Mouse (Mus musculus) neural tube, embryonic 14.5 days (tissue): ENCODE data around the gene Amotl1. TPM values are rescaled to one million over a fixed set of nuclear protein-coding genes. Genes with fewer than 3 reads are reported as not detected.

Source experiments
- ATAC-seq: fragments of 200-750 bp; cut with Nextera tagmentation; 2 replicates; pipeline ENCODE4 v1.8.0; 2017; ENCODE audit warnings: low read depth, mild to moderate bottlenecking, moderate TSS enrichment, moderate library complexity
- H3K27ac ChIP-seq: fragments of 300-500 bp; sonication (generic); 2 replicates; pipeline ENCODE4 v1.5.1; 2014; ENCODE audit warnings: low read depth, mild to moderate bottlenecking, control low read depth, low read length, moderate library complexity, mixed read lengths
- H3K27me3 ChIP-seq: fragments of 300-500 bp; sonication (generic); 2 replicates; pipeline ENCODE4 v1.6.1; 2014; ENCODE audit warnings: low read length; ENCODE audit not compliant: control insufficient read depth, insufficient read depth
- H3K36me3 ChIP-seq: fragments of 300-500 bp; sonication (generic); 2 replicates; pipeline ENCODE4 v1.6.1; 2014; ENCODE audit warnings: low read length, mixed read lengths; ENCODE audit not compliant: control insufficient read depth, insufficient read depth
- H3K4me1 ChIP-seq: fragments of 300-500 bp; sonication (generic); 2 replicates; pipeline ENCODE4 v1.6.1; 2014; ENCODE audit warnings: low read length; ENCODE audit not compliant: control insufficient read depth, insufficient read depth
- H3K4me2 ChIP-seq: fragments of 300-500 bp; sonication (generic); 2 replicates; pipeline ENCODE4 v1.6.1; 2014; ENCODE audit warnings: mild to moderate bottlenecking, low read depth, low read length, control low read depth
- H3K4me3 ChIP-seq: fragments of 300-500 bp; sonication (generic); 2 replicates; pipeline ENCODE4 v1.5.1; 2014; ENCODE audit warnings: low read depth, low read length, control low read depth, mixed read lengths
- H3K9ac ChIP-seq: fragments of 300-500 bp; sonication (generic); replicated peaks from 2 replicates; pipeline ENCODE4 v1.6.1; 2014; ENCODE audit warnings: low read depth, mild to moderate bottlenecking, control low read depth, low read length, mixed read lengths
- H3K9me3 ChIP-seq: fragments of 300-500 bp; sonication (generic); 2 replicates; pipeline ENCODE4 v1.6.1; 2016; ENCODE audit warnings: low read length; ENCODE audit not compliant: control insufficient read depth
- WGBS: fragments of 180-500 bp; shearing (Covaris S2); extraction: QIAGEN DNeasy Blood & Tissue Kit; methylation state at CpG from one replicate; pipeline ENCODE4 v1.1.7; 2014; 5-methylcytosine and 5-hydroxymethylcytosine counted together
- polyA plus RNA-seq: library from polyadenylated mRNA; unstranded; fragments of >200 nt; fragmentation: Nextera tagmentation; extraction: Ambion mirVana; gene quantifications from 2 replicates; pipeline ENCODE4 v1.2.1, GENCODE M21; 2014

The Amotl1 gene
- polyA plus RNA-seq, 1 experiment from 2014 or later, result 8.2 TPM

DNA sequence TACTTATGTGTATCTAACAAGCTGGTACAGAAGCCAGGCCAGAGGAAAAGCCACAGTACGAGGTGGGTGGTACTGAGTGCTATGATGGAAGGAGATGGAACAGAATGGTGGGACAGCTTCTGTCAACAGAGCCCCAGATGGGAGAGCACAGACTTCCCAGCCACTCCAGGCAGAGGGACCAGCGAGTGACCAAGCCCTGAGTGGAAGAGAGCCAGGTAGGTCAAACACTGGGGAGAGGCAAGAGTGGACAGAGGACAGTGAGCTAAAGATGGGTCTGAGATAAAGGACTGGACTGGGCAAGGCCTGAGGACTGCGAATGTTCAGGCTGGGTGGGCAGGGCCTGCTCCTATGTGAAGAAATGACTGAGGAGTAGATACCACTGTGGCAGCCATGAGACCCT is 23.5 kb upstream of the Amotl1 start:
- H3K4me2 ChIP-seq, result no peak overlapping the region
- no peak for ATAC-seq
- no peaks in the 10 kb centered on the region for H3K4me1 ChIP-seq
- no peak overlapping the region for H3K27ac ChIP-seq
- 85% methylated on average over 3 of the region's 3 CpGs for WGBS
- no peaks in the 10 kb centered on the region for H3K9me3 ChIP-seq
- H3K9ac ChIP-seq, result no peak overlapping the region
- no peaks in the 10 kb centered on the region for H3K27me3 ChIP-seq
- no peaks in the 10 kb centered on the region for H3K36me3 ChIP-seq
- no peak overlapping the region for H3K4me3 ChIP-seq

DNA sequence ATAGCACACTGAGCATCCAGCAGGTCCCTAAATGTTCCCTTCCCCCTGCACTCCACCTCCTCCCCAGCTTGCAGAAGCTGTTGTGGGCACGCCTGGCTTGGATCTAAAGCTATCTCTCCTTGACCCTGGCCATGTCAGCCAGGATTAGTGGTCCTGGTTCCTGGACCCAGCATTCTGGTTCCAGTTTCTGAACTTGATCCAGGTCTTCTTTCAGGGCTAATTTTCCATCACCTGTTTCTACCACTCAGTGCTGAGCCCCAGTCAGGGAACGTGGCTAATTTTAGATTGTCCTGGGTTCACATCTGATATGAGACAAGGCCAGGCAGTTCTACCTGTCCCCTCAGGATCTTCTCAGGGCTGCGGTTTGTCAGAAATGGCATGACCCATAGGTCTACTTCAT is 21.2 kb upstream of the Amotl1 start:
- H3K4me2 ChIP-seq, result no peak overlapping the region
- no peak for ATAC-seq
- WGBS, result 96% methylated on average over 3 of the region's 3 CpGs

DNA sequence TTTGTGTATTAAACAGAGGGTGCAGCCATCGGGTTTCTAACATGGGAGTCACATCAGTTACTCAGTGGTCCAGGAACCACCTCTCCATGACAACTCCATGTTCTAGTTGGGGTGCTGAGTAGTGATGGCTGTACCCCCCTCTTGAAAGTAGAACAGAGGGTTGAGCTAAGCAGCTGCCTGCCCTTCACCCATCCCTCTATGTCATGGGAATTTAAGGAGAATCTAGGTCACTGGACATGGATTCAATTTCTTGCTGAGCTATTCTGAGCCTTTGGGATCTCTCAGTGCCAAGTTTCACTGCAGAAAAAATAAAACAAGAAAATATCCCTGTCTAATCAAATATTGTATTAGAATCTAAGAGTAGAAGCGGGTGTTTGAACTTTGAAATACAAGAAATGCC is 18.7 kb upstream of the Amotl1 start:
- H3K36me3 ChIP-seq, result no peaks in the 10 kb centered on the region
- H3K9me3 ChIP-seq, result no peaks in the 10 kb centered on the region
- no peak overlapping the region for H3K4me2 ChIP-seq
- H3K27ac ChIP-seq, result no peak overlapping the region
- ATAC-seq, result no peak
- no peaks in the 10 kb centered on the region for H3K4me1 ChIP-seq
- H3K27me3 ChIP-seq, result no peaks in the 10 kb centered on the region
- H3K4me3 ChIP-seq, result no peak overlapping the region
- no peak overlapping the region for H3K9ac ChIP-seq
- WGBS, result 94% methylated on average over 2 of the region's 2 CpGs

More for the DNA sequence above, 21.2 kb upstream of the Amotl1 start:
- H3K27me3 ChIP-seq, result no peaks in the 10 kb centered on the region
- no peak overlapping the region for H3K4me3 ChIP-seq
- H3K27ac ChIP-seq, result no peak overlapping the region
- no peaks in the 10 kb centered on the region for H3K9me3 ChIP-seq
- no peak overlapping the region for H3K9ac ChIP-seq
- no peaks in the 10 kb centered on the region for H3K36me3 ChIP-seq
- H3K4me1 ChIP-seq, result no peaks in the 10 kb centered on the region

DNA sequence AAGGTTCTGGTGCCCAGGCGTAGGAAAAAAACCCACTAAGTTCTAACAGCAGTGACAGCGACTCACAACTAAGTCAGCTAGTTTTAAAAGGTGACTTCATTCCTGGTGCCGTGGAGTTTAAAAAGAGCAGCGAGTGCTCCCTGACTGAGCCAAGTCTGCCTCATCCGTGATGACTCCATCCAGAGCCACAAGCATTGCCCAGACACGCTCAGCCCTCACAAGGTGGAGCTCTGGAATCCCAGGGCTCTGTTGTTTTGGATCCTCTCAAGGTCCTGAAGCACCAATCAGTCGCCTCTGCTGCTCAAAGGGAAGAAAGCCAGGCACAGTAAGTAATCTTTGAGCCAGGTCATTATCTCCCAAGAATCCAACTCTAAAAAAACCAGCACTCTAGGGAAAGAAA is 18.0 kb upstream of the Amotl1 start:
- H3K4me1 ChIP-seq, result no peaks in the 10 kb centered on the region
- no peak overlapping the region for H3K4me2 ChIP-seq
- H3K36me3 ChIP-seq, result no peaks in the 10 kb centered on the region
- no peak overlapping the region for H3K4me3 ChIP-seq
- no peaks in the 10 kb centered on the region for H3K9me3 ChIP-seq
- no peak overlapping the region for H3K27ac ChIP-seq
- WGBS, result 80% methylated on average over 7 of the region's 7 CpGs
- H3K27me3 ChIP-seq, result no peaks in the 10 kb centered on the region
- ATAC-seq, result no peak
- no peak overlapping the region for H3K9ac ChIP-seq

DNA sequence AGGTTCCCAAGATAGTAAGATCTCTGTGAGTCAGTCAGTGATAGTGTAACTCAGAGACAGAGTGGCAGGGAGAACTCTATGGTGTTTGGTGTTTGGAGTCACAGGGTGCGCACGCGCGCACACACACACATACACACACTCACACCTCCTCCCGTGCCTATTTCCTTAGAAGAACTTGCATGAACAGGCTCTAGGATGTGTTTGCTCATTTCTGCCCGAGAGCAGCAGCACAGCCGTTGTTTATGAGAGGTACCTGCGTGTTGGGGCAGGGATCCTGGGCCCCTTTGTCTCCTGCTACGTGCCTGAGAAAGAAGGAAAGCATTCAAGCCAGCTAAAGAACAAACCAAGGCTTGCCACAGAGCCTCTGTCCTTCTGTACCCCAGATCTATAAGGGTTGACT is 17.3 kb upstream of the Amotl1 start:
- H3K4me3 ChIP-seq, result no peak overlapping the region
- no peak overlapping the region for H3K4me2 ChIP-seq
- H3K27me3 ChIP-seq, result no peaks in the 10 kb centered on the region
- no peak for ATAC-seq
- no peak overlapping the region for H3K9ac ChIP-seq
- H3K36me3 ChIP-seq, result no peaks in the 10 kb centered on the region
- WGBS, result 80% methylated on average over 9 of the region's 9 CpGs
- H3K4me1 ChIP-seq, result no peaks in the 10 kb centered on the region
- H3K27ac ChIP-seq, result no peak overlapping the region
- H3K9me3 ChIP-seq, result no peaks in the 10 kb centered on the region

DNA sequence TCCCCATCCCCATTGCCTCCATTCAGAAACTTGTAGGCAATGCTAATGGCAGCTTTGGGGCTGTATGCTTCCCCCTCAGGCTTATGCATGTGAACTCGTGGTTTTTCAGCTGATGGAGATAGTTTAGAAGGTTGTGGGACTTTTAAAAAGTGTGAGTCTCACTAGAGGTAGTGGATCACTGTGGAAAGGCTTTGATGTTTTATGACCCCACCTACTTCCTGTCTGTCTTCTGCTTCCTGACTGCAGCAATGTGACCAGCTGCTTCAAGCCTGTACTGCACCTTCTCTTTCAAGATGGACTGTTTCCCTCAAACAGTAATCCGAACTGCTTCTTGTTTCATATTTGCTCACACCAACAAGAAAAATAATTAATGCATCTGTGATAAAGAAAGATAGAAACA is 13.1 kb upstream of the Amotl1 start:
- Histone ChIP-seq H3K9me3 (no peaks in the 10 kb centered on the region), H3K9ac (no peak overlapping the region), H3K27ac (no peak overlapping the region), H3K36me3 (no peaks in the 10 kb centered on the region), H3K4me3 (no peak overlapping the region), H3K27me3 (no peaks in the 10 kb centered on the region), H3K4me1 (no peaks in the 10 kb centered on the region), H3K4me2 (no peak overlapping the region)
- WGBS, result 49% methylated on average over 2 of the region's 2 CpGs
- ATAC-seq, result no peak

DNA sequence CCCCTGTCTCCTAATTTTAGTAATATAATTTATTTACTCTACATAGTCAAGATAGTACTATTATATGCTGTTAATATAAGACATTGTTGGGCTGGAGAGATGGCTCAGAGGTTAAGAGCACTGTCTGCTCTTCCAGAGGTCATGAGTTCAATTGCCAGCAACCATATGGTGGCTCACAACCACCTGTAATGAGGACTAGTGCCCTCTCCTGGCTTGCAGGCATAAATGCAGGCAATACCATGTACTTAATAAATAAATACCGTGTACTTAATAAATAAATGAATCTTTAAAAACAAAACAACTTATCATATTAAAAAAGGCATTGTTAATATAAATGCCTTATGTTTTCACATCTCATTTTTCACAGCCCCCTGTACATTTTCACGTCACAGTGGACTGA is 9.2 kb upstream of the Amotl1 start:
- H3K4me2 ChIP-seq, result no peak overlapping the region
- no peak for ATAC-seq
- no peak overlapping the region for H3K27ac ChIP-seq
- H3K4me3 ChIP-seq, result no peak overlapping the region
- no peaks in the 10 kb centered on the region for H3K4me1 ChIP-seq
- H3K9ac ChIP-seq, result no peak overlapping the region
- 71% methylated on average over 2 of the region's 2 CpGs for WGBS
- no peaks in the 10 kb centered on the region for H3K9me3 ChIP-seq
- no peaks in the 10 kb centered on the region for H3K36me3 ChIP-seq
- no peaks in the 10 kb centered on the region for H3K27me3 ChIP-seq

DNA sequence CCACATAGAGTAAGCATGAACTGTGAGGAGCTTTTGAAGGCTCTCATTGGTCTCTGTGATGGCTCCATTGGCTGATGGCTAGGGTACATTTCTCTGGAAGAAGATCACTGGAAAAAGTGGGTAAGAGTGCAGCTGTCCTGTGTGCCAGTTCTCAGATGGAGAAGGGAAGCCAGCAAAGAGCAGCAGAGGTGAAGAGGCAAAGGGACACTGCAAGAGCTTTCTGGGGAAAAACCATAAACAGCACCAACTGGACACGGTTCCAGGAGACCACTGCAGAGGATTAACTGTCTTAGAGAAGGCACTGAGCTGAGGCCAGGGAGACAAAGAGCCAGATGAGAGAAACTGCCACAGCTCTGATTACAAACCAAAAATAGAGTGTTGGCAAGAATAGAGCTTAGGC is 7.9 kb upstream of the Amotl1 start:
- WGBS, result 86% methylated on average over 1 of the region's 1 CpGs
- no peak overlapping the region for H3K4me2 ChIP-seq
- H3K9me3 ChIP-seq, result no peaks in the 10 kb centered on the region
- H3K4me1 ChIP-seq, result no peaks in the 10 kb centered on the region
- no peak overlapping the region for H3K27ac ChIP-seq
- no peak overlapping the region for H3K4me3 ChIP-seq
- no peaks in the 10 kb centered on the region for H3K27me3 ChIP-seq
- no peak overlapping the region for H3K9ac ChIP-seq
- no peaks in the 10 kb centered on the region for H3K36me3 ChIP-seq
- ATAC-seq, result no peak

DNA sequence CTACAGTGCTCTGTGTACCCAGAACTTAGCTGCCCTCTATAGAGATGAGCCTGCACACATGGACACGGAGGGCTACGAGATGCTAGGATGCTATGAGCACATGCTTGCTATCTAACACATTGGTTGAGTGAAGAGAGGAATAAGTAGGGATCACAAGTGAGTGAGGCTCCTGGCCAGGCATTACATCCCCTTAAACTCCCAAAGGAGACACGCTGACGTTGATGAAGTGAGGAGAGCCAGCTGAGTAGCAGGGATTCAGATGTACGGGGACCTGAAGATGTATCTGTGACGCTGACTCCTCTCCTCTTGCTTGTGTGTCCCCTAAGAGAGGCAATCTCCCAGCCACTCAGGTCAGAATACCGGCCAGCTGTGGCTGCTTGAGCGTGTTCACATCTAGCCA is 3.0 kb upstream of the Amotl1 start:
- no peak for ATAC-seq
- no peaks in the 10 kb centered on the region for H3K9me3 ChIP-seq
- WGBS, result 89% methylated on average over 8 of the region's 8 CpGs

DNA sequence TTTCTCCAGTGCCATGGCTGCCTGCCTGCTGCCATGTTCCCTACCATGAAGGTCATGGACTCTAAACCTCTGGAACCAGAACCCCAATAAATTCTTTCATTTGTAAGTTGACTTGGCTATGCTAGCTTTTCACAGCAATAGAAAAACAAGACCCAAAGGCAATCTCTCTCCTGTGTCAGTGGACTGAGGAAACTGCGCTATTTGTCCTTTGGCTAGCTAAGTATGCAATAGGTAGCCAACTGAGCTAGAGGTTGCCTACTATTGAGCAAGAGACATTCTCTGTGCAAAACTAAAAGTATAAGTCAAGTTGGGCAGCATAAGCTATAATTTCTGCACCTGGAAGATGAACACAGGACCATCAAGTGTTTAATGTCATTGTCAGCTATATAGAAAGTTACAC is 1.8 kb upstream of the Amotl1 start:
- Histone ChIP-seq H3K9ac (no peak overlapping the region), H3K27me3 (no peaks in the 10 kb centered on the region), H3K4me2 (no peak overlapping the region), H3K4me3 (no peak overlapping the region), H3K9me3 (no peaks in the 10 kb centered on the region), H3K27ac (no peak overlapping the region), H3K4me1 (no peaks in the 10 kb centered on the region), H3K36me3 (no peaks in the 10 kb centered on the region)
- no peak for ATAC-seq
- WGBS, result 100% methylated on average over 1 of the region's 1 CpGs

More for the DNA sequence above, 3.0 kb upstream of the Amotl1 start:
- Histone ChIP-seq H3K9ac (no peak overlapping the region), H3K4me2 (no peak overlapping the region), H3K27me3 (no peaks in the 10 kb centered on the region), H3K36me3 (no peaks in the 10 kb centered on the region), H3K4me1 (no peaks in the 10 kb centered on the region), H3K4me3 (no peak overlapping the region), H3K27ac (no peak overlapping the region)
